ENCODE assay signal across 10 mouse cellular contexts in genomic region chr10:8529173-8529572, GRCm38 (mm10). TPM values are rescaled to one million over a fixed set of nuclear protein-coding genes. Genes with fewer than 3 reads are reported as not detected.
DNase-seq lines count a peak whose midpoint lies in the region; ATAC-seq and TF ChIP-seq lines count a peak whose summit lies in the region.
"Had no signal": no experiment of that assay in that cellular context is flagged by ENCODE, and none has a peak within 500 bp of the region (broad histone marks: within the 10 kb centered on the region; RNA-seq: fewer than 3 reads in every experiment).

No protein-coding gene starts in this region.

- H3K4me3 ChIP-seq in cerebellum, adult 2 months (replicated peaks; ENCODE audit: insufficient read depth, low read depth, low read length): no peak overlapping the region
- H3K4me3 ChIP-seq in layer of hippocampus, adult 2 months: no peak overlapping the region
- no peak overlapping the region for H3K4me3 ChIP-seq in ES-E14 (ENCODE audit: insufficient read depth in 1 of 2, low read depth in 1 of 2, low read length in 2 of 2, poor library complexity in 1 of 2, severe bottlenecking in 1 of 2)
- H3K4me3 ChIP-seq: embryonic facial prominence, embryonic 15.5 days; neural tube, embryonic 12.5 days had no signal

- TF ChIP-seq CTCF in cerebellum, adult 2 months (IDR thresholded peaks at IDR 0.05; ENCODE audit: borderline replicate concordance, insufficient read depth, low read depth, low read length): peak; percentile 15; the same call in 1 of the 2 replicates
- peak; percentile 77 for TF ChIP-seq CTCF in layer of hippocampus, adult 2 months (conservative IDR thresholded peaks at IDR 0.05)

- no peak overlapping the region for H3K9ac ChIP-seq in ES-E14 (ENCODE audit: insufficient read depth, low read depth, low read length, poor library complexity, severe bottlenecking)
- H3K9ac ChIP-seq: embryonic facial prominence, embryonic 15.5 days; neural tube, embryonic 12.5 days had no signal

- H3K27ac ChIP-seq in cerebellum, adult 2 months (ENCODE audit: insufficient read depth, low read length): no peak overlapping the region
- H3K27ac ChIP-seq in layer of hippocampus, adult 2 months: no peak overlapping the region
- no peak overlapping the region for H3K27ac ChIP-seq in ES-E14 (ENCODE audit: insufficient read depth, low read depth, low read length, poor library complexity, severe bottlenecking)
- H3K27ac ChIP-seq: embryonic facial prominence, embryonic 15.5 days; neural tube, embryonic 12.5 days had no signal

- no peaks in the 10 kb centered on the region for H3K4me1 ChIP-seq in cerebellum, adult 2 months (ENCODE audit: control insufficient read depth, insufficient read depth, low read length)
- no peaks in the 10 kb centered on the region for H3K4me1 ChIP-seq in ES-E14 (ENCODE audit: control insufficient read depth in 2 of 2, insufficient read depth in 2 of 2, low read length in 2 of 2, poor library complexity in 1 of 2)
- H3K4me1 ChIP-seq: embryonic facial prominence, embryonic 15.5 days; neural tube, embryonic 12.5 days had no signal

- in situ Hi-C loops in ES-E14 (cut with MboI; ENCODE audit: low sequenced_read_pairs in 2 of 2, unreplicated experiment in 2 of 2): no loop called here

- H3K36me3 ChIP-seq in ES-E14 (ENCODE audit: control insufficient read depth, insufficient read depth, low read length, poor library complexity, severe bottlenecking): no peaks in the 10 kb centered on the region
- H3K36me3 ChIP-seq: embryonic facial prominence, embryonic 15.5 days; neural tube, embryonic 12.5 days had no signal

- no peak for ATAC-seq in erythroblast, adult 5-6 weeks (replicated peaks; ENCODE audit: low FRiP score, poor library complexity, severe bottlenecking)

- H3K9me3 ChIP-seq in ES-E14 (ENCODE audit: control insufficient read depth, insufficient read depth, low read depth, low read length): no peaks in the 10 kb centered on the region
- H3K9me3 ChIP-seq: embryonic facial prominence, embryonic 15.5 days; neural tube, embryonic 12.5 days had no signal

- WGBS in cerebellum, adult 2 months: 50% methylated on average over 7 of the region's 7 CpGs

- no peaks in the 10 kb centered on the region for H3K27me3 ChIP-seq in cerebellum, adult 2 months (ENCODE audit: control insufficient read depth, insufficient read depth, low read length)
- H3K27me3 ChIP-seq: embryonic facial prominence, embryonic 15.5 days; neural tube, embryonic 12.5 days had no signal

- TF ChIP-seq POLR2A in cerebellum, adult 2 months (IDR thresholded peaks at IDR 0.05; ENCODE audit: borderline replicate concordance, insufficient read depth, low read length): no peak

- no peak for DNase-seq in cerebellum, adult 2 months
- no peak for DNase-seq in cerebellum, adult 11 months
- peak in 1 of 2 experiments; percentile 40 for DNase-seq in layer of hippocampus, adult 2 months (ENCODE audit: low spot score in 2 of 2)
- no peak for DNase-seq in layer of hippocampus, postnatal 36 days
- DNase-seq in ES-E14 (ENCODE audit: low read depth, low spot score): peak; percentile 79
- peak; percentile 28 for DNase-seq in induced T-regulatory cell, adult 2 months (ENCODE audit: low read depth)
- no peak for DNase-seq in ovary, postnatal 10 days (ENCODE audit: low spot score)

TF ChIP-seq in ES-E14, 5 proteins besides CTCF, POLR2A, EP300 and RAD21:
- TF ChIP-seq ZC3H11A (IDR thresholded peaks at IDR 0.05; ENCODE audit: borderline replicate concordance, low read depth, low read length) (peak; percentile 72; the same call in 1 of the 2 replicates), ZNF384 (IDR thresholded peaks at IDR 0.05; ENCODE audit: low read depth, low read length) (no peak)

RNA-seq across cellular contexts. Expression of gene Ust, which starts 10.5 kb away (rescaled TPM):
- 32.9 and 37.3 TPM in 2 replicates for polyA plus RNA-seq in cerebellum, adult 2 months (2012; rRNA removed)
- 10 to 100 TPM; 62.3 to 64.1 TPM for total RNA-seq in layer of hippocampus, adult 2 months (2021)
- 10 to 100 TPM; 65.9 to 68.1 TPM for total RNA-seq in layer of hippocampus, postnatal 36 days (2021)
- 2.9 and 4.9 TPM in 2 replicates for total RNA-seq in ES-E14 (2012; rRNA removed)
- not detected in 2 replicates for total RNA-seq in erythroblast, adult 5-6 weeks (2015; ENCODE audit: low replicate concordance)
- not detected in 2 replicates for total RNA-seq in erythroblast, adult 5-6 weeks (2017; ENCODE audit: low replicate concordance)

Comparison
In these comparisons a context has a peak if more than half of its experiments do, and no peak if none do; other contexts are left out.
1. DNase-seq: peak in ES-E14 (single experiment) and induced T-regulatory cell, adult 2 months (single experiment); none in cerebellum, adult 2 months (0 of 2), cerebellum, adult 11 months (single experiment), layer of hippocampus, postnatal 36 days (0 of 2) and ovary, postnatal 10 days (single experiment).
2. RNA of gene Ust, which starts 10.5 kb away (total RNA-seq): 65.9 to 68.1 TPM in layer of hippocampus, postnatal 36 days and 62.3 to 64.1 TPM in layer of hippocampus, adult 2 months; 2.9 to 4.9 TPM in ES-E14 and not detected in erythroblast, adult 5-6 weeks; every median in the first group is over 10 times any median in the second.